Mouse (Mus musculus): Measurements from ENCODE around the gene Bud23. TPM values are rescaled to one million over a fixed set of nuclear protein-coding genes. Genes with fewer than 3 reads are reported as not detected.

The Bud23 gene
- total and polyA plus RNA-seq, 3 experiments, result 101 to 222 TPM; not detected in 1

- Histone ChIP-seq H3K27me3 (ENCODE audit: control insufficient read depth in 1 of 2, insufficient read depth in 2 of 2, low read length in 2 of 2) (no peaks in the 10 kb centered on the region), H3K9me3 (replicated peaks; ENCODE audit: insufficient read depth, low read length) (no peaks in the 10 kb centered on the region), H3K79me2 (ENCODE audit: control insufficient read depth, insufficient read depth, low read length, poor library complexity) (peaks cover 22% of the 10 kb centered on the region), H3K27ac (ENCODE audit: control insufficient read depth, low read depth, low read length) (no peak overlapping the region), H3K4me3 (ENCODE audit: control insufficient read depth in 1 of 2, insufficient read depth in 1 of 2, low read depth in 2 of 2, low read length in 2 of 2) (no peak overlapping the region), H3K9ac (ENCODE audit: control insufficient read depth, low read depth, low read length, poor library complexity, severe bottlenecking) (no peak overlapping the region), H3K36me3 (ENCODE audit: control insufficient read depth in 1 of 2, insufficient read depth in 2 of 2, low read length in 2 of 2) (peaks cover 0 to 11% of the 10 kb centered on the region in 2 experiments; a peak in 2 of 4 replicates), H3K4me1 (ENCODE audit: control insufficient read depth in 1 of 2, insufficient read depth in 2 of 2, low read length in 2 of 2) (peaks cover 3 to 13% of the 10 kb centered on the region in 2 experiments)
- no peak for DNase-seq (ENCODE audit: low read depth, low spot score)
- no peak for TF ChIP-seq NRF1 (IDR thresholded peaks at IDR 0.05; ENCODE audit: insufficient read depth, low read depth, low read length, poor library complexity, severe bottlenecking)
- no peak for TF ChIP-seq ELF1 (IDR thresholded peaks at IDR 0.05; ENCODE audit: low read depth, low read length)
- TF ChIP-seq RCOR1 (IDR thresholded peaks at IDR 0.05; ENCODE audit: low read depth, low read length), result no peak
- TF ChIP-seq CHD1 (IDR thresholded peaks at IDR 0.05; ENCODE audit: low read depth, low read length), result no peak
- TF ChIP-seq MXI1 (IDR thresholded peaks at IDR 0.05; ENCODE audit: low read depth, low read length), result no peak
- no peak for TF ChIP-seq ZNF384 (IDR thresholded peaks at IDR 0.05; ENCODE audit: low read depth, low read length)
- TF ChIP-seq CTCF (IDR thresholded peaks at IDR 0.05 in 2 of 3, conservative IDR thresholded peaks at IDR 0.05 in 1 of 3; ENCODE audit: control insufficient read depth in 1 of 3, insufficient read depth in 1 of 3, low read depth in 2 of 3, low read length in 3 of 3, poor library complexity in 1 of 3, severe bottlenecking in 1 of 3), result no peak
- no peak for TF ChIP-seq EP300 (IDR thresholded peaks at IDR 0.05; ENCODE audit: low read depth in 1 of 2, low read length in 2 of 2)
These were observed 1.2 kb upstream of the Bud23 start for GRCm38 (mm10) chr5:135066008-135066407.

GRCm38 (mm10) chr5:135064382-135064766 is 385 bp downstream of the Bud23 start:
- peaks cover 0 to 11% of the 10 kb centered on the region in 2 experiments; a peak in 3 of 4 replicates for H3K36me3 ChIP-seq (ENCODE audit: control insufficient read depth in 1 of 2, insufficient read depth in 2 of 2, low read length in 2 of 2)
- TF ChIP-seq HCFC1 (IDR thresholded peaks at IDR 0.05; ENCODE audit: low read depth, low read length) (no peak), GATA1 (IDR thresholded peaks at IDR 0.05; ENCODE audit: low read depth, low read length) (no peak), ETS1 (IDR thresholded peaks at IDR 0.05; ENCODE audit: low read depth, low read length) (no peak), MAX (IDR thresholded peaks at IDR 0.05; ENCODE audit: low read length) (0 out of 2 replicates have a peak, but pooled peaks have one; percentile 1), ZC3H11A (IDR thresholded peaks at IDR 0.05; ENCODE audit: low read depth, low read length) (no peak), E2F4 (IDR thresholded peaks at IDR 0.05; ENCODE audit: borderline replicate concordance, low read depth, low read length) (no peak), ZMIZ1 (IDR thresholded peaks at IDR 0.05; ENCODE audit: low read depth, low read length) (no peak)
- peaks cover 22% of the 10 kb centered on the region for H3K79me2 ChIP-seq (ENCODE audit: control insufficient read depth, insufficient read depth, low read length, poor library complexity)
- no peak for DNase-seq (ENCODE audit: low read depth, low spot score)
- H3K9me3 ChIP-seq (replicated peaks; ENCODE audit: insufficient read depth, low read length), result no peaks in the 10 kb centered on the region
- peak overlapping the region; percentile 28; the same call in 1 of the 2 replicates for H3K27ac ChIP-seq (ENCODE audit: control insufficient read depth, low read depth, low read length)
- H3K4me3 ChIP-seq (ENCODE audit: control insufficient read depth in 1 of 2, insufficient read depth in 1 of 2, low read depth in 2 of 2, low read length in 2 of 2), result peak overlapping the region; percentile 79 to 92
- no peaks in the 10 kb centered on the region for H3K27me3 ChIP-seq (ENCODE audit: control insufficient read depth in 1 of 2, insufficient read depth in 2 of 2, low read length in 2 of 2)
- H3K9ac ChIP-seq (ENCODE audit: control insufficient read depth, low read depth, low read length, poor library complexity, severe bottlenecking), result peak overlapping the region; percentile 93
- peaks cover 3 to 13% of the 10 kb centered on the region in 2 experiments for H3K4me1 ChIP-seq (ENCODE audit: control insufficient read depth in 1 of 2, insufficient read depth in 2 of 2, low read length in 2 of 2)
